7 mouse cellular contexts compared by ENCODE assay signal in genomic region chr4:124802309-124803260, GRCm38 (mm10). TPM values are rescaled to one million over a fixed set of nuclear protein-coding genes. Genes with fewer than 3 reads are reported as not detected.
DNase-seq lines count a peak whose midpoint lies in the region; ATAC-seq lines count a peak whose summit lies in the region.

No protein-coding gene starts in this region.

- ATAC-seq in intestine, embryonic 16.5 days, result peak; percentile 100
- peak; percentile 99 for ATAC-seq in midbrain, embryonic 11.5 days (ENCODE audit: low FRiP score)

- DNase-seq in adrenal gland, adult 18-20 months (ENCODE audit: low spot score in 2 of 2), result peak; percentile 94
- DNase-seq in embryo, embryonic 11 days, result peak; percentile 97
- peak; percentile 93 to 97 for DNase-seq in gastrocnemius, postnatal 36 days
- peak; percentile 95 to 96 for DNase-seq in left cerebral cortex, postnatal 36 days (ENCODE audit: low spot score in 2 of 2)
- peak; percentile 100 for DNase-seq in midbrain, embryonic 11.5 days (ENCODE audit: low spot score, missing footprints)
- peak; percentile 97 for DNase-seq in skeletal muscle tissue, adult 2 months (ENCODE audit: low read depth, low spot score)

- H3K27me3 ChIP-seq in intestine, embryonic 16.5 days (replicated peaks; ENCODE audit: control insufficient read depth, insufficient read depth, low read length), result no peaks in the 10 kb centered on the region
- no peaks in the 10 kb centered on the region for H3K27me3 ChIP-seq in midbrain, embryonic 11.5 days (ENCODE audit: control insufficient read depth, insufficient read depth, low read length)

- peaks cover 10% of the 10 kb centered on the region for H3K4me1 ChIP-seq in intestine, embryonic 16.5 days (ENCODE audit: control insufficient read depth, insufficient read depth, low read length)
- peaks cover 12% of the 10 kb centered on the region for H3K4me1 ChIP-seq in midbrain, embryonic 11.5 days (ENCODE audit: control insufficient read depth, insufficient read depth, low read length)

- peak overlapping the region; percentile 91 for H3K9ac ChIP-seq in intestine, embryonic 16.5 days (ENCODE audit: low read depth, low read length)
- H3K9ac ChIP-seq in midbrain, embryonic 11.5 days (ENCODE audit: low read length), result peak overlapping the region; percentile 98

- H3K4me2 ChIP-seq in intestine, embryonic 16.5 days (ENCODE audit: low read depth, low read length), result peak overlapping the region; percentile 84
- peak overlapping the region; percentile 72 for H3K4me2 ChIP-seq in midbrain, embryonic 11.5 days

- H3K36me3 ChIP-seq in intestine, embryonic 16.5 days (ENCODE audit: control insufficient read depth, insufficient read depth, low read length), result no peaks in the 10 kb centered on the region
- peaks cover 3% of the 10 kb centered on the region; the same call in 1 of the 2 replicates for H3K36me3 ChIP-seq in midbrain, embryonic 11.5 days (ENCODE audit: control insufficient read depth, insufficient read depth, low read length)

- intact Hi-C loops in gastrocnemius, postnatal 36 days (cut with DNase I), result loop anchor here (1.0 to 5.0 kb wide), 3 partner anchors 44 to 85 kb away; no protein-coding TSS in a partner anchor
- intact Hi-C loops in left cerebral cortex, postnatal 36 days (cut with DNase I), result loop anchor here (1.0 to 10.0 kb wide), 2 partner anchors 48 to 262 kb away; partner anchors contain the start of genes Dnali1, Snip1 and Yrdc

- WGBS in intestine, embryonic 16.5 days, result under 1% methylated on average over 53 of the region's 53 CpGs
- 1% methylated on average over 48 of the region's 53 CpGs for WGBS in midbrain, embryonic 11.5 days

- H3K9me3 ChIP-seq in intestine, embryonic 16.5 days (ENCODE audit: control insufficient read depth, low read length), result no peaks in the 10 kb centered on the region
- no peaks in the 10 kb centered on the region for H3K9me3 ChIP-seq in midbrain, embryonic 11.5 days (ENCODE audit: control insufficient read depth, low read length)

- H3K4me3 ChIP-seq in intestine, embryonic 16.5 days (ENCODE audit: low read length), result peak overlapping the region; percentile 83
- peak overlapping the region; percentile 85 for H3K4me3 ChIP-seq in midbrain, embryonic 11.5 days (ENCODE audit: low read depth, low read length)

- H3K27ac ChIP-seq in intestine, embryonic 16.5 days (ENCODE audit: low read length), result peak overlapping the region; percentile 98
- H3K27ac ChIP-seq in midbrain, embryonic 11.5 days (ENCODE audit: low read depth, low read length), result peak overlapping the region; percentile 94

RNA-seq across cellular contexts. Expression of gene Mtf1, which starts 0.7 kb away (rescaled TPM):
- total RNA-seq in adrenal gland, adult 18-20 months (2021), result 10 to 100 TPM; 27.0 TPM
- total RNA-seq in gastrocnemius, postnatal 36 days (2021), result 10 to 100 TPM; 11.6 to 12.2 TPM
- 8.5 and 11.1 TPM in 2 replicates for polyA plus RNA-seq in intestine, embryonic 16.5 days (2015; fragmentation: Nextera tagmentation; extraction: Ambion mirVana)
- total RNA-seq in left cerebral cortex, postnatal 36 days (2021), result 10 to 100 TPM; 20.8 to 28.1 TPM
- 12.9 and 16.7 TPM in 2 replicates for polyA plus RNA-seq in midbrain, embryonic 11.5 days (2014; fragmentation: Nextera tagmentation; extraction: Ambion mirVana)

RNA-seq across cellular contexts. Expression of gene Yrdc, which starts 47.9 kb away (rescaled TPM):
- total RNA-seq in adrenal gland, adult 18-20 months (2021), result 10 to 100 TPM; 36.8 to 44.2 TPM
- total RNA-seq in gastrocnemius, postnatal 36 days (2021), result 1 to 10 TPM; 6.1 to 9.4 TPM
- 27.3 and 29.5 TPM in 2 replicates for polyA plus RNA-seq in intestine, embryonic 16.5 days (2015; fragmentation: Nextera tagmentation; extraction: Ambion mirVana)
- 10 to 100 TPM; 31.4 to 35.2 TPM for total RNA-seq in left cerebral cortex, postnatal 36 days (2021)
- 43.0 and 47.9 TPM in 2 replicates for polyA plus RNA-seq in midbrain, embryonic 11.5 days (2014; fragmentation: Nextera tagmentation; extraction: Ambion mirVana)

RNA-seq across cellular contexts. Expression of gene 1110065P20Rik, which starts 48.4 kb away (rescaled TPM):
- total RNA-seq in adrenal gland, adult 18-20 months (2021), result 10 to 100 TPM; 44.6 TPM
- 10 to 100 TPM; 19.6 to 20.4 TPM for total RNA-seq in gastrocnemius, postnatal 36 days (2021)
- 35.3 and 35.8 TPM in 2 replicates for polyA plus RNA-seq in intestine, embryonic 16.5 days (2015; fragmentation: Nextera tagmentation; extraction: Ambion mirVana)
- total RNA-seq in left cerebral cortex, postnatal 36 days (2021), result 10 to 100 TPM; 75.1 to 84.6 TPM
- 52.7 and 60.0 TPM in 2 replicates for polyA plus RNA-seq in midbrain, embryonic 11.5 days (2014; fragmentation: Nextera tagmentation; extraction: Ambion mirVana)

RNA-seq across cellular contexts. Expression of gene Maneal, which starts 59.4 kb away (rescaled TPM):
- total RNA-seq in adrenal gland, adult 18-20 months (2021), result 1 to 10 TPM; 4.0 to 5.0 TPM
- under 1 TPM; 0.39 to 0.43 TPM for total RNA-seq in gastrocnemius, postnatal 36 days (2021)
- polyA plus RNA-seq in intestine, embryonic 16.5 days (2015; fragmentation: Nextera tagmentation; extraction: Ambion mirVana), result 0.36 and 0.44 TPM in 2 replicates
- 10 to 100 TPM; 48.4 to 58.0 TPM for total RNA-seq in left cerebral cortex, postnatal 36 days (2021)
- polyA plus RNA-seq in midbrain, embryonic 11.5 days (2014; fragmentation: Nextera tagmentation; extraction: Ambion mirVana), result 10.2 and 11.5 TPM in 2 replicates

Comparison
In these comparisons a context has a peak if more than half of its experiments do, and no peak if none do; other contexts are left out.
1. Peak in every context shown above with its lines: DNase-seq, ATAC-seq, H3K4me3 ChIP-seq and H3K27ac ChIP-seq.